Mouse (Mus musculus): ENCODE data around the gene Synpo2. TPM values are rescaled to one million over a fixed set of nuclear protein-coding genes. Genes with fewer than 3 reads are reported as not detected.

Gene Synpo2
- total and polyA plus RNA-seq, 3 experiments: 0.22 TPM; not detected in 2

DNA sequence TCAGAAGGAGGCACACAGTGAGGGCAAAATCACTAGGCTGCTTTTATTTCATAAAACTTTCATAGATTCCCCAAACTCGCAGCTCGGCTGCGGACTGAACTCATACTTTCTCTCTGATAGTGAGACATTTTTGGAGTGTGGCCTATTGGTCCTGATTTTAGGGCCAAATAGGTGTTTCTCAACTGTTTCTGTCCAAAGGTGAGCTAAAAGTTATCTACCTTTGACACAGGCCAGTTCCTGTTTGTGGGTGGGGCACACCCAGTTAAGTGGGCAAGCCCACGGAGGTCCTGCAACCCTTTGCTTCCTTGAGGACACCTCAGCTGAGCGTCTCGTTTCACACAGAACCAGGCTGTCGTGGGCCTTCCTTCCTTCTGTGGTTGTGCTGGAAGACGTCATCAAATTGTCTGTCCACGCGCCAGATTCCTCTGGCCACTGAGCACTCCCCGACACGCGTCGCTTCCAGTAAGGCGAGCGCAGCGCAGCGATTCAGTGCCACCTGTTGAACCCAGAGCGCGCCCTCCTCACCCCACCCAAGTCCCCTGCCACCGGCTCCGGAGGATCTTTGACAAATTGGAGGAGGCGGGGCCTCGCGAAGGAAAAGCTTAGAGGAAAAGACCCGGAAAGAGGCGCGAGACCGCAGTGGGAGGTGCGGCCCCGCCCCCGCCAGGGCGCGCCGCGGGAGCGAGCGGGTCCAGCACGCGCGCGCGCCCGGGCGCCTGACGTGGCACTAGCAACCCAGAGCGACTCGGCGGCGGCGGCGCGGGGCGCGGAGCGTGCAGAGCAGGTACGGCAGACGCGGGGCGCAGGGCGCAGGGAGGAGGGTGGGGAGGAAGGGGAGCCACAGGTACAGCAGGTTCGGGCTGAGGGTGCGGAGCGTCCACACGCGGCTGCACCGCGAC lies 31.1 kb upstream of the Synpo2 start, which contains the start of gene Sec24d:
Gene Sec24d (plus strand): TSS at position 703 of the 899 bp plus-strand sequence.
- no peak for ATAC-seq (ENCODE audit: extremely low read depth, insufficient number of reproducible peaks, low FRiP score, poor library complexity, severe bottlenecking)
- TF ChIP-seq GATA2 (IDR thresholded peaks at IDR 0.05; ENCODE audit: borderline replicate concordance, low read depth, low read length) (no peak), GATA1 (IDR thresholded peaks at IDR 0.05; ENCODE audit: borderline replicate concordance, low read length) (no peak), CTCF (IDR thresholded peaks at IDR 0.05; ENCODE audit: low read depth, low read length) (no peak), TAL1 (conservative IDR thresholded peaks at IDR 0.05; ENCODE audit: low read depth, low read length) (no peak), POLR2AphosphoS5 (IDR thresholded peaks at IDR 0.05; ENCODE audit: insufficient replicate concordance, low read depth, low read length) (no peak)
- no peak for DNase-seq (ENCODE audit: low spot score)
- H3K36me3 ChIP-seq (replicated peaks): no peaks in the 10 kb centered on the region
- H3K27me3 ChIP-seq (ENCODE audit: insufficient read depth, low read length): peaks cover 4% of the 10 kb centered on the region; the same call in 1 of the 2 replicates
- peaks cover 22% of the 10 kb centered on the region for H3K9me3 ChIP-seq (replicated peaks)
- no peak within 1 kb of the TSS; the same call in 1 of the 2 replicates for H3K4me3 ChIP-seq (ENCODE audit: low read depth, low read length)
- H3K4me1 ChIP-seq (ENCODE audit: insufficient read depth, low read depth, low read length): no peaks in the 10 kb centered on the region

GRCm38 (mm10) chr3:123264706-123265105 lies 28.8 kb upstream of the Synpo2 start:
- no peaks in the 10 kb centered on the region for H3K36me3 ChIP-seq (replicated peaks)
- peaks cover 20% of the 10 kb centered on the region for H3K9me3 ChIP-seq (replicated peaks)
- H3K4me1 ChIP-seq (ENCODE audit: insufficient read depth, low read depth, low read length): no peaks in the 10 kb centered on the region
- ATAC-seq (ENCODE audit: extremely low read depth, insufficient number of reproducible peaks, low FRiP score, poor library complexity, severe bottlenecking) (no peak), DNase-seq (ENCODE audit: low spot score) (no peak)
- no peak for TF ChIP-seq TAL1 (conservative IDR thresholded peaks at IDR 0.05; ENCODE audit: low read depth, low read length)
- no peak for TF ChIP-seq GATA2 (IDR thresholded peaks at IDR 0.05; ENCODE audit: borderline replicate concordance, low read depth, low read length)
- no peak for TF ChIP-seq CTCF (IDR thresholded peaks at IDR 0.05; ENCODE audit: low read depth, low read length)
- TF ChIP-seq POLR2AphosphoS5 (IDR thresholded peaks at IDR 0.05; ENCODE audit: insufficient replicate concordance, low read depth, low read length): no peak
- no peak for TF ChIP-seq GATA1 (IDR thresholded peaks at IDR 0.05; ENCODE audit: borderline replicate concordance, low read length)
- peaks cover 4% of the 10 kb centered on the region; the same call in 1 of the 2 replicates for H3K27me3 ChIP-seq (ENCODE audit: insufficient read depth, low read length)
- no peak overlapping the region for H3K4me3 ChIP-seq (ENCODE audit: low read depth, low read length)

DNA sequence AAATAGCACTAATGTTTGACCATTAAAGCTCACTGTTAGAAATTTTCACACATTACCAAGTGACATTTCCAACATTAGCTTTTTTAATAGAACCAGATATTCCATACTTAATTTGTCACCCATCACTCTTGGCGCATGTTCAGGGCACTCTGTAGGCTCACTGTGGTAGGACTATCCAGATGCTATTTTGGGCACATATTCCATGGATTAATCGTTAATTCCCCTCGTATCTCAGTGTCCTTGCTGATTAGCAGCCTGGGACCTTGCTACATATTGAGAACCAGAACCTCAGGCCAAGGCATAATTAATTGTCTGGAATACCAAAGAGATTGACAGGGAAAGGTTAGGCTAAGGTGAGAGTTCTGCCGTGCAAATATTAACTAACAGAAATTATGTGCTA lies 22.8 kb upstream of the Synpo2 start:
- Histone ChIP-seq H3K36me3 (replicated peaks) (no peaks in the 10 kb centered on the region), H3K27me3 (ENCODE audit: insufficient read depth, low read length) (0 out of 2 replicates have a peak, but pooled peaks cover 2% of the 10 kb centered on the region), H3K4me3 (ENCODE audit: low read depth, low read length) (no peak overlapping the region), H3K9me3 (replicated peaks) (no peaks in the 10 kb centered on the region), H3K4me1 (ENCODE audit: insufficient read depth, low read depth, low read length) (no peaks in the 10 kb centered on the region)
- TF ChIP-seq POLR2AphosphoS5 (IDR thresholded peaks at IDR 0.05; ENCODE audit: insufficient replicate concordance, low read depth, low read length) (no peak), GATA2 (IDR thresholded peaks at IDR 0.05; ENCODE audit: borderline replicate concordance, low read depth, low read length) (no peak), GATA1 (IDR thresholded peaks at IDR 0.05; ENCODE audit: borderline replicate concordance, low read length) (no peak), TAL1 (conservative IDR thresholded peaks at IDR 0.05; ENCODE audit: low read depth, low read length) (no peak), CTCF (IDR thresholded peaks at IDR 0.05; ENCODE audit: low read depth, low read length) (no peak)
- DNase-seq (ENCODE audit: low spot score): no peak
- no peak for ATAC-seq (ENCODE audit: extremely low read depth, insufficient number of reproducible peaks, low FRiP score, poor library complexity, severe bottlenecking)

- DNase-seq (ENCODE audit: low spot score) (no peak), ATAC-seq (ENCODE audit: extremely low read depth, insufficient number of reproducible peaks, low FRiP score, poor library complexity, severe bottlenecking) (peak; percentile 86)
- no peaks in the 10 kb centered on the region for H3K4me1 ChIP-seq (ENCODE audit: insufficient read depth, low read depth, low read length)
- H3K27me3 ChIP-seq (ENCODE audit: insufficient read depth, low read length): 0 out of 2 replicates have a peak, but pooled peaks cover 2% of the 10 kb centered on the region
- no peaks in the 10 kb centered on the region for H3K9me3 ChIP-seq (replicated peaks)
- H3K4me3 ChIP-seq (ENCODE audit: low read depth, low read length): no peak overlapping the region
- TF ChIP-seq POLR2AphosphoS5 (IDR thresholded peaks at IDR 0.05; ENCODE audit: insufficient replicate concordance, low read depth, low read length) (no peak), GATA1 (IDR thresholded peaks at IDR 0.05; ENCODE audit: borderline replicate concordance, low read length) (no peak)
- no peaks in the 10 kb centered on the region for H3K36me3 ChIP-seq (replicated peaks)
These were observed 20.5 kb upstream of the Synpo2 start for GRCm38 (mm10) chr3:123256181-123257101.

DNA sequence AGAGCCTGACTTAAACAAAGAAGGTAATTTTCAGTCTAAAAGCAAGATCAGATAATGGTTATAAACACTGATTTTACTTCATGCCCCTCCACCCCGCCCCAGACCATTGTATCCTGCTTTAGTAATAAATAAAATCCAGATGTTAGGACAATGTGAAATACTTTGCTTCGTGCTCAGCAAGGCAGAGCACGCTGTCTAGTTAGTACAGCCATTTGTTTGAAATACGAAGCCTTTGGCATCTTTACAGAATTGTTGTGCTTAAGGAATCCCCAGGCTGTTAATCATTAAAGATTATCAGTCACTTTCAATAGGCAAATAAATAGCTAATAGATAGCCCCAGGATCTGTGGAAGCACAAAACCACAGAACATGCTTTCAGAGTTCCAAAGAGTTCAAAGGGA lies 9.7 kb upstream of the Synpo2 start:
- ATAC-seq (ENCODE audit: extremely low read depth, insufficient number of reproducible peaks, low FRiP score, poor library complexity, severe bottlenecking): no peak
- Histone ChIP-seq H3K4me3 (ENCODE audit: low read depth, low read length) (no peak overlapping the region), H3K27me3 (ENCODE audit: insufficient read depth, low read length) (no peaks in the 10 kb centered on the region), H3K9me3 (replicated peaks) (no peaks in the 10 kb centered on the region), H3K36me3 (replicated peaks) (no peaks in the 10 kb centered on the region), H3K4me1 (ENCODE audit: insufficient read depth, low read depth, low read length) (no peaks in the 10 kb centered on the region)
- DNase-seq (ENCODE audit: low spot score): no peak
- TF ChIP-seq POLR2AphosphoS5 (IDR thresholded peaks at IDR 0.05; ENCODE audit: insufficient replicate concordance, low read depth, low read length): no peak
- no peak for TF ChIP-seq GATA1 (IDR thresholded peaks at IDR 0.05; ENCODE audit: borderline replicate concordance, low read length)
- TF ChIP-seq GATA2 (IDR thresholded peaks at IDR 0.05; ENCODE audit: borderline replicate concordance, low read depth, low read length): no peak
- TF ChIP-seq CTCF (IDR thresholded peaks at IDR 0.05; ENCODE audit: low read depth, low read length): no peak
- TF ChIP-seq TAL1 (conservative IDR thresholded peaks at IDR 0.05; ENCODE audit: low read depth, low read length): no peak

GRCm38 (mm10) chr3:123244376-123244775 lies 8.4 kb upstream of the Synpo2 start:
- Histone ChIP-seq H3K4me3 (ENCODE audit: low read depth, low read length) (no peak overlapping the region), H3K36me3 (replicated peaks) (no peaks in the 10 kb centered on the region), H3K4me1 (ENCODE audit: insufficient read depth, low read depth, low read length) (no peaks in the 10 kb centered on the region), H3K9me3 (replicated peaks) (no peaks in the 10 kb centered on the region), H3K27me3 (ENCODE audit: insufficient read depth, low read length) (no peaks in the 10 kb centered on the region)
- no peak for DNase-seq (ENCODE audit: low spot score)
- ATAC-seq (ENCODE audit: extremely low read depth, insufficient number of reproducible peaks, low FRiP score, poor library complexity, severe bottlenecking): no peak
- TF ChIP-seq GATA2 (IDR thresholded peaks at IDR 0.05; ENCODE audit: borderline replicate concordance, low read depth, low read length) (no peak), TAL1 (conservative IDR thresholded peaks at IDR 0.05; ENCODE audit: low read depth, low read length) (no peak), GATA1 (IDR thresholded peaks at IDR 0.05; ENCODE audit: borderline replicate concordance, low read length) (no peak), POLR2AphosphoS5 (IDR thresholded peaks at IDR 0.05; ENCODE audit: insufficient replicate concordance, low read depth, low read length) (no peak)

All from G1E (cell line).